Mouse (Mus musculus) cerebellum, postnatal 10 days (tissue): ENCODE results near the gene Spns2.

Experiments used
- DNase-seq, 2 experiments: peaks; one replicate each; pipeline ENCODE4 v3.0.0; 2021; ENCODE audit warnings: mixed read lengths in 2 of 2

Gene Spns2

DNA sequence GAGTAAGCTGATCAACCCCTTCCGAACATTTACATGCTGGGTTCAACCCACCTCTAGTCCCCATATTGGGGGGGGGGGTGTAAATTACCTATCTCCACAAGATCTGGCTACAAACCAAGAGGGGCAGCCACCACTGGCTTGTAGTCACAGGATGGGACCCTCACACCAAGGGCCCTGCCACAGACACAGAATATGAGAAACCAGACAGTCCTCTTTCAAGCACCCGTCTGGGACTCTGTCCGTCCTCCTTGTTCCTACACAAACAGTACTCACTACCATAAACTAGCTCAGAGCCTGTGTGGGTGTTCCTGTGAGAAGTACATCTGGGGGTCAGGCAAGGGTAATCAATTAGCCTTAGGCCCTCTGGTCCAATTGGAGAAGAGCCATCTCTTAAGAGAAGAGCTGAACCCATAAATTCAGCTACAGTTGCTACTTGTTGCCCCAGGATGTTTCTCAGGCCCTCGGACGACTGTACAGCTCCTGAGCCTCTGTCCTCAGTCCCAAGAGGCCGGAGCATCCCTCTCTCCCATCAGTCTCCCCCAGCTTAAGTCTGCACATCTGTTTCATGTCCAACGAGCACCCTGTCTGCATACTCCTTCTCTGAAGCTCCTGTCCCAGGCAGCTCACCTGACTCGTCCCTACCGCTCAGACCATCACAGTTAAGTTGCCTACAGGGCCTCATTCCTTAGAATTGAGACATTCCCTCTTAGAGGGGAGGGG is 81.1 kb downstream of the Spns2 start:
- no peak for DNase-seq

DNA sequence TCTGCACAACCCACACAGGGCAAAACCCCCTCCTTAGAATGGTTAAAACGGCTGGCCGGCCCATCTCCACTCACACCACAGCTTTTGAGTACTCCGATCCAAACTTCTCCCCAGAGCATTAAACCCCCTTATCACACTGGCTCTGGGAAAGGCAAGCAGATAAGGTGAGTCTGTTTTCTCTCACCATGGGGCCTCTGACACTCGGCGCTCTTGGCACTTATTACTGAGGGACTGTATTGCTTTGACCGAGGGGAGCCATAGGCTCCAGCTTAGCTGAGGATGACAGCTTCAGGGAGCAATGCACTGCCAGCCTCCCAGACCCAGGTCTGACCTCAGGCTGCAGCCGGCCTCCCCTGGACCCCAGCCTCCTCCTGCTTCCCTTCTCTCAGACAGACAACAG is 82.1 kb downstream of the Spns2 start:
- DNase-seq: no peak

DNA sequence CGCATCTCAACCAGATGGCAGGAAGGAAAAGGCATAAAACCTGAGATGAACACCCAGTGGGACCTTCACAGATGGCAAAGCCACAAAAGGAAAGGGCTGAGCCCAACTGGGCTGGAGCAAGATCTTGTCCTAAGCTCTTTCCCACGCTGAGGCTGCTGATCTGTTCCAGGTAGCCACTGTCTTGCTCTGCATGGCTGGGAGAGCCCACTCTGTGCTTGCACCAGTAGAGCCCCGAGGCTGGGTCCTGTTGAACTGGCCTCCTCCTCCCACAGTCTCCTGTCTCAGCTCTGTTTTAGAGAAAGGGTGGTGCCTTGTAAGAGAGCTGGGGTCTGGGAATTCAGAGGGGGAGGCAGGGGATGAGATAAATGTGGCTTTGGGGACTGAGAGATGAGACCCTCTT is 82.6 kb downstream of the Spns2 start:
- no peak for DNase-seq

DNA sequence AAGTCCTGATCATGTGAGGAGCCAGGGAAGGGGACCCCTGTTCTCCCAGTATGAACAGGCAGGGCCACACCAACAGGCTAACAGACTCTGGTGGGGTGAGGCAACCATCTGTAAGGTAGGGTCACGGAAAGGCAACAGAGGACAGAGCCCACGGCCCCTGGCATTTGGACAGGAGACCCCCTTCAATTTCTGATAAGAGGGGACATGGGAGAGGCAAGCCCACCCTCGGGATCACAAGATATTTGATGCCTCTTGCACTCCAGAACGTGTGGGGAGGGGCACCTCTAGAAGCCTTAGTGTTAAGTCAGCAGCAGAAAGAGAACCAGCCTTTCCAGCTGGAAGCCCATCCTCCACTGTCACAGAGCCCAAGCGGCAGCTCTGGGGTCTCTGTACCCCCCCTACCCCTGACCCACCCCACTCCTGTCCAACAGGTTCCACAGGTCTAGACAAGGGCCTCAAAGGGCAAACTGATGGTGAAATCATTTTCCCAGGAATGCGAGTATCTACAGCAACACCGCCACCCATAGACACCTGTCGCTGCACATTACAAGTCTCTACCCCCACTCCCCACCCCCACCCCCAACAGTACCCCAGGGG is 83.5 kb downstream of the Spns2 start:
- DNase-seq: no peak

DNA sequence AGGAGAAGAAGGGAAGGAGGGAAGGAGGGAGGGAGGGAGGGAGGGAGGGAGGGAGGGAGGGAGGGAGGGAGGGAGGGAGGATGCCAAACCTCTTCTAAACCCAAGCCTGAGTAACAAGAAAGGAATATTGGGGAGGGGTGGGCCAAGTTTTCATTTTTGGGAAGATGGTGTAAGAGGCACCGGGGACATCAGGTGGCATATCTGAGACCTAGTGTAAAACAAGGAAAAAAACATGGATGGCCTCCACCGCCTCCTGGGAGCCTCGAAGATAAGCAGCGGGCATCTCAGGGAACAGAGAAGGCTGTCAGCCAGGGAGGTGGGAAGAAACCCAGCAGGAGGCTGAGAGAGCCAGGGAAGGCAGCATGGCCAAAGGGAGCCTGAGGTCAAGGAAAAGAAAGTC is 84.2 kb downstream of the Spns2 start:
- DNase-seq: no peak

DNA sequence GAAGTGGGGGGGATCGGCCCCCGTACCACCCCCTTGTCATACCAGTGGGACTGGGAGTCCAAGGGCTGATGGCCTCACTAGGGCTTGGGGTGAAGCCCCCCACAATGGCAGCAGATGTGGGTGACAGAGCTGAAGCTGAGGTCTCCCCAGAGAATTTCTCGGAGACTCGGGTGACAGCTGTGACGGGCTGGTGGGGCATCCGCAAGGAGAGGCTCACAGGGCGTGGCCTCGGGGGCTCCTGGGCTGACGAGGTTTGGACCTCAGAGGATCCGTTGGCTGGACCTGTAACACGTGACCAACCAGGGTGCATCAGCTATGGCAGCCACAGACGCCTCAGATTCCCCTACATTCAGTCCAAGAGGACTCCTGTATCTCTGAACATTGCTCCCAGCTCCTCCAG is 86.7 kb downstream of the Spns2 start:
- no peak for DNase-seq

DNA sequence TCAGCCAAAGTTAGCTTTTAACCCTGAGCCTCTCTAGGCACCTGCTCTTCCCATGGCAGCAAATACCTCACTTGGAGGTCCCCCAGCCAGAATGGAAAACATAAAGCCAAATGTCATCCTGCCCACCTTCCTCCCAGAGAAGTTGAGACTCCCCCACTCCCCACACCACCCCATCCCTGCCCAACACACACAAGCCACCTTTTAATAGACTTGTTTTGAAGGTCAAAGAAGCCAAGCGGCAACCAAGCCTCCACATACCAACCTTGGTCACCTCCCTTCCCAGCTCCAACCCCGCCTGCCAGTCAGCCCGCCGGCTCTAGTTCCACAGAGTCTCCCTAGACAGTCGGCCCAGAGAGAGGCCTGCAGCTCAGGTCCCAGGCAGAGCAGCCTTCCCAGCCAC is 87.7 kb downstream of the Spns2 start:
- no peak for DNase-seq
